Mouse (Mus musculus): Measurements from ENCODE around the gene Cdc27. TPM values are rescaled to one million over a fixed set of nuclear protein-coding genes. Genes with fewer than 3 reads are reported as not detected.

Cdc27 gene
- polyA plus RNA-seq, 1 experiment from 2014 or later: 44.7 TPM

GRCm38 (mm10) chr11:104458507-104458906 is 91.9 kb downstream of the Cdc27 start:
- ATAC-seq (ENCODE audit: low read depth) (no peak), DNase-seq (ENCODE audit: low spot score) (no peak)
- no peaks in the 10 kb centered on the region for H3K9me3 ChIP-seq (ENCODE audit: control insufficient read depth, low read length)
- H3K4me3 ChIP-seq (ENCODE audit: low read depth, low read length): no peak overlapping the region
- H3K4me1 ChIP-seq (ENCODE audit: control insufficient read depth, insufficient read depth, low read length): no peaks in the 10 kb centered on the region
- peaks cover 19% of the 10 kb centered on the region for H3K36me3 ChIP-seq (ENCODE audit: control insufficient read depth, insufficient read depth, low read length)
- H3K4me2 ChIP-seq (ENCODE audit: low read depth, low read length): no peak overlapping the region
- H3K9ac ChIP-seq (ENCODE audit: low read depth, low read length): no peak overlapping the region
- no peaks in the 10 kb centered on the region for H3K27me3 ChIP-seq (replicated peaks; ENCODE audit: control insufficient read depth, insufficient read depth, low read length)
- no peak overlapping the region for H3K27ac ChIP-seq (replicated peaks; ENCODE audit: low read depth, low read length)
- WGBS: 71% methylated on average over 2 of the region's 2 CpGs

Other genes with a start within 250 kb of the Cdc27 start
- 26.0 and 27.9 TPM in 2 replicates for gene Kansl1, start 81.8 kb downstream of the Cdc27 start, polyA plus RNA-seq (2014; fragmentation: Nextera tagmentation; extraction: Ambion mirVana)
- 391 and 492 TPM in 2 replicates for gene Myl4, start within 50 bp of the Cdc27 start, polyA plus RNA-seq (2014; fragmentation: Nextera tagmentation; extraction: Ambion mirVana)
- 2.1 and 2.6 TPM in 2 replicates for gene Itgb3, start 57.4 kb upstream of the Cdc27 start, polyA plus RNA-seq (2014; fragmentation: Nextera tagmentation; extraction: Ambion mirVana)
- 0.01 TPM in 1 of 2 replicates, not detected in the other for gene Gm11639, start 135.1 kb upstream of the Cdc27 start, polyA plus RNA-seq (2014; fragmentation: Nextera tagmentation; extraction: Ambion mirVana)